Mouse (Mus musculus) liver, embryonic 14.5 days (tissue): ENCODE measurements around the gene Ccdc6.

Experiments used
- CTCF ChIP-seq: IDR thresholded peaks from 2 replicates; pipeline ENCODE4 v1.5.1; 2016; ENCODE audit warnings: antibody characterized with exemption, low read depth, control low read depth
- EP300 ChIP-seq: IDR thresholded peaks from 2 replicates; pipeline ENCODE4 v1.6.1; 2016; ENCODE audit warnings: antibody characterized with exemption, low read depth

DNA sequence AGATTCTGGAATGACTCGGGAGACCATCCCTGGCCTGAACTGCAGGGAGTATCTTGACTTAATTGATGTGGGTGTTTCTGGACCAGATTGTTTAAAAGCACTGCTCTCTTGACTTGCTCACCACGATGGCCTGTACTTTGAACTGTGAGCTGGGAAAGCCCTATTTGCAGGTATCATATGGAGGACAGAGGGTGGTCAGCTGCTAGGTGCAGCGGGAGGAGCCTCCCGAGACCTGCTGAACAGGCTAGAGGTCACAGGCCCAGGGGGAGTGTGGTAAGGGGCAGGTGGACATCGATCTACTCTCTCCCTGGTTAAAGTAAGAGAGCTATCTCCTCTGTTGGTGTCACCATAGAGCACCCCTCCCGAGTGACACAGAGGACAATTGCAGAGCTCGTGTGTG lies 28.6 kb downstream of the Ccdc6 start:
- TF ChIP-seq CTCF (no peak), EP300 (no peak)
